Mouse (Mus musculus) C2C12 (cell line): Measurements from ENCODE around the gene Slc39a11.

Experiments used
- CEBPB ChIP-seq: IDR thresholded peaks from one replicate; pipeline ENCODE4 v1.6.1; 2011; ENCODE audit warnings: low read depth, mild to moderate bottlenecking, control low read depth, moderate library complexity
- CTCF ChIP-seq: IDR thresholded peaks from one replicate; pipeline ENCODE4 v1.5.1; 2011; ENCODE audit not compliant: control insufficient read depth, insufficient read depth, insufficient read length
- MYOD1 ChIP-seq: IDR thresholded peaks from one replicate; pipeline ENCODE4 v1.6.1; 2011; ENCODE audit warnings: low read depth; ENCODE audit not compliant: control insufficient read depth, insufficient read length

- no peak for TF ChIP-seq CTCF
- no peak for TF ChIP-seq MYOD1
- no peak for TF ChIP-seq CEBPB
Measured at GRCm38 (mm10) chr11:113214741-113215140, 435.1 kb downstream of the Slc39a11 start.
